Mouse (Mus musculus): ENCODE results near the gene Tada2a.

GRCm38 (mm10) chr11:84073816-84074764 is 55.3 kb downstream of the Tada2a start:
- TF ChIP-seq CTCF (IDR thresholded peaks at IDR 0.05; ENCODE audit: extremely low read depth, insufficient read depth, low read length) (no peak), POLR2A (IDR thresholded peaks at IDR 0.05; ENCODE audit: extremely low read depth, insufficient read depth, low read length) (no peak)
